ENCODE assay signal across 10 mouse cellular contexts in genomic region chr1:105311899-105312600, GRCm38 (mm10). TPM values are rescaled to one million over a fixed set of nuclear protein-coding genes. Genes with fewer than 3 reads are reported as not detected.
DNase-seq lines count a peak whose midpoint lies in the region; ATAC-seq lines count a peak whose summit lies in the region.
"Had no signal": no experiment of that assay in that cellular context is flagged by ENCODE, and none has a peak within 500 bp of the region (broad histone marks: within the 10 kb centered on the region; RNA-seq: fewer than 3 reads in every experiment).

No protein-coding gene starts in this region.

- peaks cover 14% of the 10 kb centered on the region for H3K4me1 ChIP-seq in hindbrain, embryonic 10.5 days (replicated peaks)
- H3K4me1 ChIP-seq in hindbrain, embryonic 16.5 days (ENCODE audit: control insufficient read depth, insufficient read depth, low read depth, low read length), result no peaks in the 10 kb centered on the region
- H3K4me1 ChIP-seq in heart, embryonic 15.5 days (replicated peaks), result peaks cover 4% of the 10 kb centered on the region
- peaks cover 5% of the 10 kb centered on the region for H3K4me1 ChIP-seq in midbrain, embryonic 14.5 days (ENCODE audit: control insufficient read depth, insufficient read depth, low read length)

- 90% methylated on average over 1 of the region's 1 CpGs for WGBS in hindbrain, embryonic 10.5 days
- WGBS in hindbrain, embryonic 16.5 days, result 91% methylated on average over 1 of the region's 1 CpGs
- 65% methylated on average over 1 of the region's 1 CpGs for WGBS in heart, embryonic 15.5 days
- 91% methylated on average over 1 of the region's 1 CpGs for WGBS in midbrain, embryonic 14.5 days

- no peak overlapping the region for H3K4me3 ChIP-seq in hindbrain, embryonic 10.5 days
- no peak overlapping the region for H3K4me3 ChIP-seq in hindbrain, embryonic 16.5 days (ENCODE audit: low read length)
- H3K4me3 ChIP-seq in heart, embryonic 15.5 days, result no peak overlapping the region
- H3K4me3 ChIP-seq in midbrain, embryonic 14.5 days (replicated peaks; ENCODE audit: low read depth, low read length), result no peak overlapping the region

- no peaks in the 10 kb centered on the region for H3K27me3 ChIP-seq in hindbrain, embryonic 10.5 days (ENCODE audit: insufficient read depth, poor library complexity, severe bottlenecking)
- no peaks in the 10 kb centered on the region for H3K27me3 ChIP-seq in hindbrain, embryonic 16.5 days (replicated peaks; ENCODE audit: control insufficient read depth, insufficient read depth, low read length)
- no peaks in the 10 kb centered on the region for H3K27me3 ChIP-seq in heart, embryonic 15.5 days
- H3K27me3 ChIP-seq in midbrain, embryonic 14.5 days (ENCODE audit: control insufficient read depth, insufficient read depth, low read length), result no peaks in the 10 kb centered on the region

- no peaks in the 10 kb centered on the region for H3K36me3 ChIP-seq in hindbrain, embryonic 10.5 days
- H3K36me3 ChIP-seq in hindbrain, embryonic 16.5 days (ENCODE audit: control insufficient read depth, insufficient read depth, low read length), result no peaks in the 10 kb centered on the region
- H3K36me3 ChIP-seq in heart, embryonic 15.5 days, result no peaks in the 10 kb centered on the region
- H3K36me3 ChIP-seq in midbrain, embryonic 14.5 days (ENCODE audit: control insufficient read depth, insufficient read depth, low read length), result no peaks in the 10 kb centered on the region

- peak; percentile 43 for DNase-seq in hindbrain, embryonic 10.5 days (ENCODE audit: low spot score)
- peak; percentile 21 for DNase-seq in embryo, embryonic 9.5 days (ENCODE audit: extremely low spot score)
- DNase-seq in midbrain, embryonic 14.5 days, result peak; percentile 35
- DNase-seq in layer of hippocampus, postnatal 36 days, result no peak
- DNase-seq in left cerebral cortex, postnatal 36 days (ENCODE audit: low spot score in 2 of 2), result no peak
- no peak for DNase-seq in cerebellum, adult 11-12 months
- DNase-seq: cerebellum, adult 9-10 months had no signal

- peak overlapping the region; percentile 43; the same call in 1 of the 2 replicates for H3K27ac ChIP-seq in hindbrain, embryonic 10.5 days
- H3K27ac ChIP-seq in hindbrain, embryonic 16.5 days (ENCODE audit: low read depth, low read length), result no peak overlapping the region; the same call in 1 of the 2 replicates
- peak overlapping the region; percentile 20; the same call in 1 of the 2 replicates for H3K27ac ChIP-seq in heart, embryonic 15.5 days
- 0 out of 2 replicates have a peak overlapping the region, but pooled peaks have one; percentile 22 for H3K27ac ChIP-seq in midbrain, embryonic 14.5 days (replicated peaks; ENCODE audit: low read depth, low read length)

- H3K9ac ChIP-seq in hindbrain, embryonic 16.5 days (ENCODE audit: low read depth, low read length), result no peak overlapping the region
- H3K9ac ChIP-seq in heart, embryonic 15.5 days, result no peak overlapping the region
- H3K9ac ChIP-seq in midbrain, embryonic 14.5 days (replicated peaks; ENCODE audit: low read length), result no peak overlapping the region

- no peak for ATAC-seq in hindbrain, embryonic 16.5 days
- peak; percentile 27; the same call in 1 of the 2 replicates for ATAC-seq in heart, embryonic 15.5 days (replicated peaks; ENCODE audit: insufficient number of reproducible peaks, insufficient read depth, low FRiP score, low read depth)
- ATAC-seq in midbrain, embryonic 14.5 days (ENCODE audit: low FRiP score, low TSS enrichment), result no peak
- ATAC-seq: activated CD4-positive, CD25-positive, alpha-beta regulatory T cell, adult 4 months had no signal

- H3K9me3 ChIP-seq in hindbrain, embryonic 10.5 days, result no peaks in the 10 kb centered on the region
- H3K9me3 ChIP-seq in hindbrain, embryonic 16.5 days (ENCODE audit: control insufficient read depth, low read length), result no peaks in the 10 kb centered on the region
- H3K9me3 ChIP-seq in heart, embryonic 15.5 days (replicated peaks), result no peaks in the 10 kb centered on the region
- no peaks in the 10 kb centered on the region for H3K9me3 ChIP-seq in midbrain, embryonic 14.5 days (ENCODE audit: control insufficient read depth, low read length)

- H3K4me2 ChIP-seq in hindbrain, embryonic 16.5 days (ENCODE audit: low read length), result no peak overlapping the region
- H3K4me2 ChIP-seq in heart, embryonic 15.5 days, result no peak overlapping the region
- no peak overlapping the region for H3K4me2 ChIP-seq in midbrain, embryonic 14.5 days (ENCODE audit: low read length)

- intact Hi-C loops in left cerebral cortex, postnatal 36 days (cut with DNase I), result no loop called here

RNA-seq across cellular contexts. Expression of gene Rnf152, which starts 44.5 kb away (rescaled TPM):
- 0.90 and 1.4 TPM in 2 replicates for polyA plus RNA-seq in hindbrain, embryonic 10.5 days (2016; fragmentation: Nextera tagmentation; extraction: Ambion mirVana)
- polyA plus RNA-seq in hindbrain, embryonic 16.5 days (2015; fragmentation: Nextera tagmentation; extraction: Ambion mirVana), result 24.2 and 25.4 TPM in 2 replicates
- 0.23 and 0.42 TPM in 2 replicates for polyA plus RNA-seq in heart, embryonic 15.5 days (2015; fragmentation: Nextera tagmentation; extraction: Ambion mirVana)
- polyA plus RNA-seq in midbrain, embryonic 14.5 days (2014; fragmentation: Nextera tagmentation; extraction: Ambion mirVana), result 25.7 and 28.9 TPM in 2 replicates
- total RNA-seq in layer of hippocampus, postnatal 36 days (2021), result 1 to 10 TPM; 2.7 to 3.3 TPM
- total RNA-seq in left cerebral cortex, postnatal 36 days (2021), result 10 to 100 TPM in 1 of 2 experiments, 1 to 10 TPM in 1; 8.4 to 11.6 TPM

Comparison
In these comparisons a context has a peak if more than half of its experiments do, and no peak if none do; other contexts are left out.
1. RNA of gene Rnf152, which starts 44.5 kb away (polyA plus RNA-seq): 25.7 to 28.9 TPM in midbrain, embryonic 14.5 days and 24.2 to 25.4 TPM in hindbrain, embryonic 16.5 days; 0.90 to 1.4 TPM in hindbrain, embryonic 10.5 days and 0.23 to 0.42 TPM in heart, embryonic 15.5 days; every median in the first group is over 10 times any median in the second.
2. DNase-seq: peak in hindbrain, embryonic 10.5 days (single experiment), embryo, embryonic 9.5 days (single experiment) and midbrain, embryonic 14.5 days (single experiment); none in layer of hippocampus, postnatal 36 days (0 of 2), left cerebral cortex, postnatal 36 days (0 of 2) and cerebellum, adult 11-12 months (single experiment).